Mouse (Mus musculus): Measurements from ENCODE around the gene Tcf25.

The Tcf25 gene

GRCm38 (mm10) chr8:123349073-123349472 is 24.5 kb upstream of the Tcf25 start:
- no peak for DNase-seq (ENCODE audit: low spot score in 2 of 2)

GRCm38 (mm10) chr8:123352118-123352517 is 21.4 kb upstream of the Tcf25 start:
- no peak for DNase-seq (ENCODE audit: low spot score in 2 of 2)

DNA sequence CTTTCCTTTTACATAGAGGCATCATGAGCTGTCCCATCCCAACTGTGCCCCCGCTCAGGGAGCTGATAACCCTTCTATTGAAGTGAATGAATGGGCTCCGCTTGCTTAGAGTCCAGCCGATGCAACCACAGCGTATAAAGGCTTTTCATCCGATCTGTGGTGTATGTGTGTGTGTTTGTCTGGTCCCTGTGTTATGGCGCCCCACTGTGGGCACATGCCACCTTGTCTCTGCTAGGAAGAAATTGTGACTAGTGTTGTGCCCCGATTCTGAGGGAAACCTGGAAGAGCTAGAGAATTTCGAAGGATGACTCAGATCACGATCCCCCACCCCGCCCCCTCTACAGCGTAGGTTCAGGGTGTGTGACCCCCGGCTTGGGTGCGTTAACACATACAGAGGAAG is 20.8 kb upstream of the Tcf25 start:
- no peak for DNase-seq (ENCODE audit: low spot score in 2 of 2)

DNA sequence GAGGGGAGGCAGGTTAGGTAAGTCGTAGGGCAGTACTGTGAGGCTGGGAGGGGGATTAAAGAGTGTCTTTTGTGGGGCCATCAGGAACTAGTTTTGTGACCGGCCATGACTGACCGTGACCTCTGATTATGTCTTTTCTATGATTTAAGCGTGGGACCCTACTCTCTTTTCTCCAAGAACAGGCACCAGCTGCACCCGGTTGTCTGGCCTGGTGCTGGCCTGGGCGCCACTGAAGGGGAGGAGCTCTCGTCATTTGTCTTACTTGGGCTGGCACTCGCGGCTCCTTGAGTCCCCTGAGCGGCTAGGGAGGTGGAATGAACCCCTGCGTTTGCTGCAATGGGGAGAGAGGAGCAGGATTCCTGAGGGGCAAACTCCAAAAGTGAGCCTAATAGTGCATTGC is 20.3 kb upstream of the Tcf25 start:
- DNase-seq (ENCODE audit: low spot score in 2 of 2) = no peak

DNA sequence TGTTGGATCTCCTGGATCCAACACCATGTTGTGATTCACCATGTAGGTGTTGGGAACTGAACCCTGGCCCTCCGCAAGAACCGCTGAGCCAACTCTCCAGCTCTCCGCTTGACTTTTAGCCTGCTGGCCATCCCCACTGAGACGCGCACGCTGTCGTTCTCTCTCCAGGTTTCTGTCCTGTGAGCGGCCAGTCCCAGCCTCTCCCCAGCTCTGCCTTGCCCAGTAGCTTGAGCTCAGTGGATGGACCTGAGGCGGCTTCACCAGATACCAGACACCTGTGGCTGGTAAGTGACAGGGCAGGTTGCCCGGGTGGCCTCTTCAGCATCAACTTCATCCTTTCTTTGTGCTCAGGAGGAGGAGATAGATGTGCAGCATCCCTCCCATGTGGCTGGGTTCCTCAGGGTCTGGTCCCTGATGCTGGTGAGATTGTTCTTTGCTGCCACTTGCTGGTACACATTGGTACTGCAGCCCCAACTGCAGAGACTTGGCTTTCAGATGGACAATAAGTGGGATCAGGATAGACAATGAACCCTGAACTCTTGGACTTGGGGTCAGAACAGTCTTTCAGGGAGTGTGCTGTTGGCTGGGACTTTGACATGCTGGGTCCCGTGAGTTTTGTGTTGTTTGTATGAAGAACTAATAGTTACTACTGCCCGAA is 12.3 kb upstream of the Tcf25 start:
- peak; percentile 69 to 88 for DNase-seq (ENCODE audit: low spot score in 2 of 2)

DNA sequence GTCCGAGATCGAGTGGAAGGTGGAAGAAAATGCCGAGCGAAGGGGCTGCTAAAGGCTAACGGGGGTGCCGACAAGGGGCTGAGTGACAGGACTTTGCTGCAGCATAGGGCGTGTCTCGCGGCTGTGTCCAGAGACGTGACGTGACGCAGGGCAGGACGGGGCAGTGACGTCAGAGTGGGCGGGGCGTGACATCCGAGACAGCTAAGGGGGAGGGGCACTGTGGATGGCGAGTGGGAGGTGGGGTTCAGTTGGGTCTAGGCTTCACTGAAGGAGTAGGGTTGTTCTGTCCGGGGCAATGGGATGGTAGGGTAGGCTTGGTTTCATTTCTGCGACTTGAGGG is 656 bp downstream of the Tcf25 start:
- peak; percentile 93 to 98 for DNase-seq (ENCODE audit: low spot score in 2 of 2)

DNA sequence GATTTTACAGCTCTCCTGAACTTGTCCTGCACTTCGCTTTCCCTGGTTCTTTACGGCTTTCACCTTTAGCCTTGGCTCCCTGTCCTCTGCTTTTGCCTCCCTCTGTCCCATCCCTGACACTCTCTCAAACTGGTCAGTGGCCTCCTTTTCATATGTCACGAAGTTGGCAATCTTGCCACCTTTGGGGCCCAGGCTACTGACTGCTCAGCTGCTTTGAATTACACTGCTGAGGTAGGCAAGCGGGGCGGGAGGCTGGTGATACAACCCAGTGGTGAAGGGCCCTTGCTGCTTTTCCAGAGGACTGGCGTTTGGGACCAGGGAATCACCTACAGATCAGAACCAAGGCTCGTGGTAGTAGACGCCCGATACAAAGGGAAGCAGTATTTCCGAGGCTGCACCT is 2.1 kb downstream of the Tcf25 start:
- no peak for DNase-seq (ENCODE audit: low spot score in 2 of 2)

GRCm38 (mm10) chr8:123376106-123376505 is 2.6 kb downstream of the Tcf25 start:
- DNase-seq (ENCODE audit: low spot score in 2 of 2) = no peak

DNA sequence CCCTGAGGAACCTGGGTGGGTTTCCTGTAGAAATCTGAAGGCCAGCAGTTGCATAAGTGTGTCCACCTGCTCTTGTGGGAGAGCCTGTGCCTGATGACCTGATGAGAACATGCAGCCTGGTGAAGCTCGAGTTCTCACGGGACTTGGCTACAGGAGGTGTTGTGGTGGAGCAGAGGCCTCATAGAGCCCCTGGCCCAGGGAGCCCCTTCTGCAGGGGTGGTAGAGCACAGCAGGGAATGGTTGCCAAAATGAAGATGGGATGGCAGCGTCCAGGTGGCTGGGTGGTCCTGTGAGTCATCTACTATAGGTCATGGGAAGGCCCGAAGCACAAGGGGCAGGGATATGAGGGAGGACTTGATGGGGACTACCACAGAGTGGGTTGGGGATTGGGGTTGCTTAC is 8.2 kb downstream of the Tcf25 start:
- no peak for DNase-seq (ENCODE audit: low spot score in 2 of 2)

GRCm38 (mm10) chr8:123382516-123382915 is 9.0 kb downstream of the Tcf25 start:
- DNase-seq (ENCODE audit: low spot score in 2 of 2) = no peak

DNA sequence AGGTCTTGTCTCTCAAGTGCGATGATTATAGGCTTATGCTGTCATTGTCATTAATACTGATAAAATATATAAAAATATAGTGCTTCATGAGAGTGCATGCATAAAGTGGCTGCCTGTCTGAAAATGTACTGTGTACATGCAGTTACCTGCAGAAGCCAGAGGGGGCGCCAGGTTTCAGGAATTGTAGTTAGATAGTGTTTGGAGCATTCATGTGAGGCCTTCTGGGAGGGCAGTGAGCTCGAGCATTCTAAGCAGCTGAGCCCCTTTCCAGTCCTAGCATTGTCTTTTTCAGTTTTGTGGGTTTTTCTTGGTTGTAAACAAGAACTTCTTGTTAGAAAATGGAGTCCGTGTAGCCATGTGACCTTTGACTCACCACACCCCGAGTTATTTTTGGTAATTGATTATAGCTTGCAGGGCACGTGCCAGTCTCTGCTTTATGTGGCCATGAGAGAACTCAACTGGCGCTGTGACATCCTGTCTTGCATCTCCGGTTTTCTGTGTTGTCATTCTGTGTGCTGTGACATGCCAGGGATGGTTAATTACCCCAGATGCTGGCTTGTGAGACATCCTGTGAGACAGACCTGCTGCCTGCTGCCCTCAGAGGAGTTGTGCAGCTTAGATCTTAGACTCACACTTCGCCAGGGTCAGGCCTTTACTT is 11.5 kb downstream of the Tcf25 start:
- peak in 1 of 2 experiments; percentile 79 for DNase-seq (ENCODE audit: low spot score in 2 of 2)

GRCm38 (mm10) chr8:123387041-123387440 is 13.5 kb downstream of the Tcf25 start:
- DNase-seq (ENCODE audit: low spot score in 2 of 2) = no peak

GRCm38 (mm10) chr8:123387801-123388200 is 14.2 kb downstream of the Tcf25 start:
- no peak for DNase-seq (ENCODE audit: low spot score in 2 of 2)

DNA sequence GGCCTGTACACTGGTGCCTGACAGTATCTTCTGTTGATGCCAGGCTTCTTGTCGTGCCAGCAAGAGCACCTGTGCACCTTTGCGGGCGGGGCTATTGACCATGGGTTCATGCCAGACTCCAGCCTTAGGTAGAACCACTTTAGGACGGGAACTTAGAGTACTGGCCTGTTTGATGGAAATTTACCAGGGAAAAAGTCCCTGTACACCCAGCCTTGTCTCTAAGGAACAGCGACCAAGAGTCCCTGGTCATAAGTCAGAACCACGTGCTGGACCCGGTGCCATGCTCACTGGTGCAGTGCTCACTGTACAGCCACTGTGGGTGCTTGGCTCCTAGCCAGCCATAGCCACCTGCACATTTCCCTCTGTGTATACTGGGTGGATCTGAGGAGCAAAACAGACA is 15.5 kb downstream of the Tcf25 start:
- no peak for DNase-seq (ENCODE audit: low spot score in 2 of 2)

GRCm38 (mm10) chr8:123398308-123398707 is 24.8 kb downstream of the Tcf25 start:
- no peak for DNase-seq (ENCODE audit: low spot score in 2 of 2)

DNA sequence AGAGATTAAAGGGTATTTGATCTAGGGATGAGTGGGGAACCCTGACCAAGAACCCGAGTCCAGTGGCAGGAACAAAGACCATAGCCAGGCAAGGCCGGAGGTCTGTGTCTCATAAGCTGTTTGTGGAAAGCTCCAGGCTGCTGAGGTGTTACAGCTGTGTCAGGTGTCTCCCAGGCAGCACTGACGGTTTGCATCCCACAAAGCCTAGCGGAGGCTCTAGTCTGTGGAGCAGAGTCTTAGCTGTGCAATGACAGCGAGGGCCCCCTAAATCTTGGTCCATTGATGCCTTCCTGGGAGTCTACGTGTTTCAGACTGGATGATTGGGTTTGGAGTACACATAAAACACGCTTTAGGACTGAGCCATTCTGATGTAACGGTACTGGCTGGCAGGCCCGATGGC is 28.4 kb downstream of the Tcf25 start:
- DNase-seq (ENCODE audit: low spot score in 2 of 2) = no peak

- DNase-seq (ENCODE audit: low spot score in 2 of 2) = no peak
These were observed 29.3 kb downstream of the Tcf25 start for GRCm38 (mm10) chr8:123402730-123403326.

- DNase-seq (ENCODE audit: low spot score in 2 of 2) = peak in 1 of 2 experiments; percentile 62
These were observed 31.0 kb downstream of the Tcf25 start for GRCm38 (mm10) chr8:123404521-123404920.

DNA sequence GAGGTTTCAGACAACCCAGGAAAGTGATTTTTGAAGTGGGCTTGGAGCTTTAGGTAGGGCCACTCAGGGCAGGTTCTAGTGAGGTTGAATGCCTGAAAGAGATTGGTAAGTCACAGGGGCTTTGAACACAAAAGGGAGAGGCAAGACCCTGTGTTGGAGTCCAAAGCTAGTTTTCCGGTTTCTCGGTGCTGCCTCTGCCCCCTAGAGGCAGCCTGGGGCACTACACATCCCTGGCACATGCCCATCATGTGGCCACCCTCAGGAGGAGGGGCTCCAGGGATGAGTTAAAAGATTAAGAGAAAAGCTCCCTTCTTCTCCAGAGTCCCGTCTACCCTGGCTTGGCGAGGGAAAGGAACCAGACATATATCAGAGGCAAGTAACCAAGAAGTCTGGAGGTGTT is 33.2 kb downstream of the Tcf25 start, which contains the start of gene Mc1r:
TSS of gene Mc1r (plus strand) at position 322 of the 400 bp plus-strand sequence.
- DNase-seq (ENCODE audit: low spot score in 2 of 2) = peak; percentile 68 to 87

DNA sequence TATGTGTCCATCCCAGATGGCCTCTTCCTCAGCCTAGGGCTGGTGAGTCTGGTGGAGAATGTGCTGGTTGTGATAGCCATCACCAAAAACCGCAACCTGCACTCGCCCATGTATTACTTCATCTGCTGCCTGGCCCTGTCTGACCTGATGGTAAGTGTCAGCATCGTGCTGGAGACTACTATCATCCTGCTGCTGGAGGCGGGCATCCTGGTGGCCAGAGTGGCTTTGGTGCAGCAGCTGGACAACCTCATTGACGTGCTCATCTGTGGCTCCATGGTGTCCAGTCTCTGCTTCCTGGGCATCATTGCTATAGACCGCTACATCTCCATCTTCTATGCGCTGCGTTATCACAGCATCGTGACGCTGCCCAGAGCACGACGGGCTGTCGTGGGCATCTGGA is 34.1 kb downstream of the Tcf25 start:
- no peak for DNase-seq (ENCODE audit: low spot score in 2 of 2)

GRCm38 (mm10) chr8:123408586-123409544 is 35.3 kb downstream of the Tcf25 start:
- DNase-seq (ENCODE audit: low spot score in 2 of 2) = peak; percentile 70 to 78

DNA sequence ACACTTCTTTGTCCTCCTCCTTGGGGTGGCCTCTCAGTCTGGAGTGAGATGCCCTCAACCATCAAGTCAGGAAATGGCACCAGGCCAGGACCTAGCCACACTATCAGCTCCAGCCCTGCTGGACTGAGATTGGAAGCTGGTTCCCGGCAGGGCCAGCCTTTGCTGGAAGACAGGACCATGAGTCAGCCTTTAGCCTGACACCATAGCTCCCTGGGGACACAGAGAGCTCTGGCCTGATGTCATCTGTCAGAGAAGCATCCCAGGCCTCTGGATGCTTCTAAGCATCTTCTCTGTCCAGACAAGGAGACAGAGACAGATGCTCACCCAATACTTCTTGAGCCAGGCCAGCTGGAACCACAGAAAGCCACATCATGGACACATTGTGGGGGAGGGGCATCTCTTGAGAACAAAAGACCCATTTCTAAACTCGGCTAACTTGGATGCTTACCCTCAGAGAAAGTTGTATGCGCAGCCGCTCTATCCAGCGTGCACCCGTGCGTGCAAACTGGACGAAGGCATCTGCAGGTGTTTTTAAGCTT is 36.6 kb downstream of the Tcf25 start:
- peak; percentile 57 to 75 for DNase-seq (ENCODE audit: low spot score in 2 of 2)

Data from spleen, postnatal 4 days (tissue).